Mouse (Mus musculus) liver, adult 2 months (tissue): ENCODE results near the gene Elmo2. TPM values are rescaled to one million over a fixed set of nuclear protein-coding genes. Genes with fewer than 3 reads are reported as not detected.

Source experiments
- DNase-seq: peaks from one replicate; pipeline ENCODE4 v3.0.0-alpha.2; 2011; ENCODE audit warnings: low read depth, low spot score; ENCODE audit errors: extremely low read depth
- H3K27ac ChIP-seq: fragments of 200-500 bp; replicated peaks from 2 replicates; pipeline ENCODE4 v1.5.1; 2012; ENCODE audit warnings: low read depth, mild to moderate bottlenecking, control low read depth, inconsistent platforms, low read length; ENCODE audit not compliant: insufficient read depth
- H3K27me3 ChIP-seq: fragments of 200-500 bp; 2 replicates; pipeline ENCODE4 v1.6.1; 2012; ENCODE audit warnings: mild to moderate bottlenecking, moderate library complexity, low read length, inconsistent platforms; ENCODE audit not compliant: control insufficient read depth, insufficient read depth
- H3K36me3 ChIP-seq: fragments of 200-500 bp; 2 replicates; pipeline ENCODE4 v1.6.1; 2012; ENCODE audit warnings: low read length, inconsistent platforms; ENCODE audit not compliant: control insufficient read depth, insufficient read depth
- H3K4me1 ChIP-seq: fragments of 200-500 bp; 2 replicates; pipeline ENCODE4 v1.6.1; 2011; ENCODE audit warnings: low read length; ENCODE audit not compliant: control insufficient read depth, insufficient read depth
- H3K4me3 ChIP-seq: fragments of 200-500 bp; 2 replicates; pipeline ENCODE4 v1.5.1; 2011; ENCODE audit warnings: low read depth, mild to moderate bottlenecking, control low read depth, low read length, moderate library complexity; ENCODE audit not compliant: insufficient read depth
- H3K79me2 ChIP-seq: fragments of 200-500 bp; 2 replicates; pipeline ENCODE4 v1.6.1; 2012; ENCODE audit warnings: inconsistent platforms, mild to moderate bottlenecking, low read length, moderate library complexity; ENCODE audit not compliant: control insufficient read depth, insufficient read depth
- H3K9ac ChIP-seq: fragments of 200-500 bp; 2 replicates; pipeline ENCODE4 v1.6.1; 2012; ENCODE audit warnings: low read depth, mild to moderate bottlenecking, control low read depth, inconsistent platforms, low read length
- CTCF ChIP-seq: fragments of 200-500 bp; IDR thresholded peaks from 2 replicates; pipeline ENCODE4 v1.5.1; 2011; ENCODE audit warnings: low read depth, low read length, control low read depth
- POLR2A ChIP-seq: fragments of 200-500 bp; IDR thresholded peaks from 2 replicates; pipeline ENCODE4 v1.6.1; 2011; ENCODE audit warnings: low read length, control low read depth; ENCODE audit not compliant: insufficient read depth; ENCODE audit errors: extremely low read depth
- WGBS: fragments of 180-500 bp; shearing (Covaris S2); methylation state at CpG from one replicate; pipeline ENCODE4 v1.1.7; 2018; 5-methylcytosine and 5-hydroxymethylcytosine counted together
- polyA plus RNA-seq: library from polyadenylated mRNA; depleted of rRNA; stranded (reverse); fragments of >200 nt; gene quantifications from 2 replicates; pipeline ENCODE4 v1.2.3, GENCODE M21; 2012
- total RNA-seq: library from RNA; depleted of rRNA; stranded (reverse); fragments of >200 nt; gene quantifications from 2 replicates; pipeline ENCODE4 v1.2.3, GENCODE M21; 2014

The Elmo2 gene
- total and polyA plus RNA-seq, 2 experiments = 5.2 to 17.5 TPM

DNA sequence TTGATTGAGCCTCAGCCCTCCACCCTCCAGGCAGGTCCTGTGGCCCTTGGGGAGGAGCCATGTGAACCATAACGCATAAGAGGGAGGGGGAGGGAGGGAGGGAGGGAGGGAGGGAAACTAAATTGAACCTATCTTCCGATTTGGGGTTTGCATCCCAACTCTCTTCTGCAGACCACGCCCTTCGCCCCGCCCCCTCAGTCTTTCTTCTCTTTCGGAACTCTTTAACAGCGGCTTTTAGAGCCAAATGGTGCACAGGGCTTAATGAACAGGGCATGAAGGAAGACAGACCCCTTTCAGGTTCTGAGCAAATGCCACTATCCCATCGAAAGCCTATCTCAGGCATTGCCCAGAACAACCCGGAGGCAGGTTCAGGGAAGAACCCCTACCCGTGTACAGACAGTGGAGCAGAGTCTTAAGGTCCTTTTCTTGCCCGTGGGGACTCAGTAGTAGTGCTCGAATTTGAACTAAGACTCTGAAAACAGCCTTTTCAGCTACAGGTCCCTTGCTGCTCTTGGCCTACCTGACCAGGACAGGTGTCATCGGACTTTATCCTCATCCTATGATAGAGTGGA is 41.7 kb upstream of the Elmo2 start:
- DNase-seq = no peak
- H3K4me3 ChIP-seq = no peak overlapping the region
- 8% methylated on average over 13 of the region's 13 CpGs for WGBS

DNA sequence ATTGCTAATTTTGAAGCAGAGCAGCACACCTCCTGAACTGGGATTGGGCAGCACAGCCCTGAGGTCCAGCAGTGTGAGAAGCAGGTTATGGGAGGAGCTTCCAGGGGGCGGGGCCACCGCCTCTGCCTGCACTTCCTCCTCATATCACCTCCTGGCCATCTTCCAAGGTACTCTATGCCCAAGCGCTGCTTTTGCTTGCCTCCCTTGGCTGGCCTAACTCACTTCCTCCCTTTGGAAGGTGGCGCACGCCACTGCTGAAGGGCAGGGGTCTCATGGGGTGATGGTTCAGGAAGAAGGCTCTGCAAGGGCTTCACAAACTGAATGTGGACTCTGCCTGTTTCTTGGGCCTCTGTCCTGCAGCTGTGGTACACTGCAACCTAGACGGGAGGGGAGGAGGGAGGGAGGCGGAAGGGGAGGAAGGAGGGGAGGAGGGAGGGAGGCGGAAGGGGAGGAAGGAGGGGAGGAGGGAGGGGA is 40.8 kb upstream of the Elmo2 start:
- Histone ChIP-seq H3K79me2 (no peaks in the 10 kb centered on the region), H3K27ac (no peak overlapping the region), H3K4me1 (peaks cover 2% of the 10 kb centered on the region; the same call in 1 of the 2 replicates), H3K4me3 (no peak overlapping the region), H3K9ac (no peak overlapping the region), H3K27me3 (0 out of 2 replicates have a peak, but pooled peaks cover 3% of the 10 kb centered on the region), H3K36me3 (no peaks in the 10 kb centered on the region)
- peak; percentile 54 for DNase-seq
- TF ChIP-seq CTCF (no peak), POLR2A (no peak)
- WGBS = 1% methylated on average over 5 of the region's 8 CpGs

More for the DNA sequence above, 41.7 kb upstream of the Elmo2 start:
- no peaks in the 10 kb centered on the region for H3K79me2 ChIP-seq
- TF ChIP-seq POLR2A (no peak), CTCF (no peak)
- 0 out of 2 replicates have a peak, but pooled peaks cover 3% of the 10 kb centered on the region for H3K27me3 ChIP-seq
- no peak overlapping the region for H3K9ac ChIP-seq
- H3K4me1 ChIP-seq = peaks cover 2% of the 10 kb centered on the region; the same call in 1 of the 2 replicates
- H3K36me3 ChIP-seq = no peaks in the 10 kb centered on the region
- no peak overlapping the region for H3K27ac ChIP-seq

DNA sequence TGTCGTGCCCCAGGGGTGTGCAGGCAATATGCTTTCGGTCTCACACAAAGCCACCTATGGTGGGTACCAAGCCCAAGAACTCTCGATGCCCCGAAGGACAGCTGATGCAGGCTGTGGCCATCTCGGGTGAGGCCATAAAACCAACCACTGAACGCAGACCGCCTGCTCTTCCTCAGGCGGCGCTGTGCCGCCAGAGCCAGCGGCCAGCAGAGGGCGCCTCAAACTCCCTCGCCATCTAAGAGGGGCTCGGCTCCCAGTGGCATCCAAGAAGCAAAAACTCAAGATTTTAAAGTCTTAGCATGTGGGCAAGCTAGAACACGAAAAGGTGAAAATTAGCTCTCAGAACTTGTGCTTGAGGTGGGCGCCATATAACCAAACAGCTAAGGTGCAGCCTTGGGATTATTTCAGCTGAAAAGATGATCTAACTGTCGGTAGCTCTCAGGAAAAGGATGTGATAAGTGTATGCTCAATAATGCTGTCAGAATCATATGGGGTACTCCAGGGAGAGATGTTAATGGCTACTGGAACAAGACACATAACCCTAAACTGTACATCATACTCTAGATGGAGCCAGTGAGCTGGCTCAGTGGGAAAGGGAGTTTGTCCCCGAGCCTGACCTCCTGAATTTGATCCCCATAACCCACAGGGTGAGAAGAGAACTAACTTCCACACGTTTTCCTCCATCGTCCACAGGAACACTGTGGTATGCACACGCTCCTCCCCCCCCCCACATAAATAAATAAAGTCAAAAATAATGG is 38.2 kb upstream of the Elmo2 start:
- no peak overlapping the region for H3K4me3 ChIP-seq
- TF ChIP-seq CTCF = peak; percentile 85
- no peak for TF ChIP-seq POLR2A
- no peaks in the 10 kb centered on the region for H3K36me3 ChIP-seq
- DNase-seq = peak; percentile 5
- H3K27ac ChIP-seq = no peak overlapping the region
- 0 out of 2 replicates have a peak, but pooled peaks cover 3% of the 10 kb centered on the region for H3K27me3 ChIP-seq
- H3K9ac ChIP-seq = no peak overlapping the region; the same call in 1 of the 2 replicates
- H3K4me1 ChIP-seq = peaks cover 2% of the 10 kb centered on the region; the same call in 1 of the 2 replicates
- WGBS = 13% methylated on average over 21 of the region's 21 CpGs
- no peaks in the 10 kb centered on the region for H3K79me2 ChIP-seq

DNA sequence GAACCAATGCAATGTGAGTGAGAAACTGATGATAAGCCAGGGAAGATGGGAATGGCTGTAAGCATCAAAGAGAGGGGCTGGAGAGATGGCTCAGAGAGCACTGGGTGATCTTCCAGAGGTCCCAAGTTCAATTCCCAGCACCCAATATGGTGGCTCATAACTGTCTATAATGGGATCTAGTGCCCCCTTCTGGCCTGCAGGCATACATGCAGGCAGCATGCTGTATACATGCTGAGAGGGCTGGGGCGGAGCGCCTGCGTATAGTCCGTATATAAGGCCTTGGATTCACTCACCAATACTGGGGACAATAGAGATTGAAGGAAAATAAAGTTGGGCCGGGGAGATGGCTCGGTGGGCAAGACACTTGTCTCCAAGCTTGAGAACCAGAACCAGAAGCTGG is 37.0 kb upstream of the Elmo2 start:
- H3K27ac ChIP-seq = no peak overlapping the region
- no peak overlapping the region for H3K9ac ChIP-seq
- DNase-seq = no peak
- no peaks in the 10 kb centered on the region for H3K36me3 ChIP-seq
- peak; percentile 3; the same call in 1 of the 2 replicates for TF ChIP-seq CTCF
- TF ChIP-seq POLR2A = no peak
- no peak overlapping the region for H3K4me3 ChIP-seq
- WGBS = 94% methylated on average over 6 of the region's 6 CpGs
- H3K79me2 ChIP-seq = no peaks in the 10 kb centered on the region
- H3K4me1 ChIP-seq = peaks cover 2% of the 10 kb centered on the region; the same call in 1 of the 2 replicates
- no peaks in the 10 kb centered on the region for H3K27me3 ChIP-seq

DNA sequence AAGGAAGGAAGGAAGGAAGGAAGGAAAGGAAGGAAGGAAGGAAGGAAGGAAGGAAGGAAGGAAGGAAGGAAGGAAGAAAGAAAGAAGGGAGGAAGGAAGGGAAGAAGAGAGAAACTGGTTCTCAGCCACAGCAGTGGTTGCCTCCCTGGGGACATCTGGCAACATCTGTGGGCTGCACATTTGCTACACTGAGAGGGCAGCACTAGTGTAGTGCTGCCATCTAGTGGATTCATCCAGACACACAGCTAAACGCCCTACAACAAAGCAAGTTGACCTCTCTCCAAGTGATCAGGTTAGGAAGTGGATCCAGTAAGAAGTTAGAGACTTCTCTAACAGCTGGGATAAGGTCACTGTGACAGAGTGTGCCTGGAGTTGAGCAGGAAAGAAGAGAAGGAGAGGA is 34.6 kb upstream of the Elmo2 start:
- Histone ChIP-seq H3K4me1 (no peaks in the 10 kb centered on the region), H3K79me2 (no peaks in the 10 kb centered on the region), H3K36me3 (no peaks in the 10 kb centered on the region), H3K27me3 (no peaks in the 10 kb centered on the region), H3K27ac (no peak overlapping the region), H3K9ac (no peak overlapping the region), H3K4me3 (no peak overlapping the region)
- peak; percentile 46 for DNase-seq
- 3% methylated on average over 1 of the region's 1 CpGs for WGBS
- TF ChIP-seq CTCF (peak; percentile 76), POLR2A (no peak)
